ENCODE assay signal across 12 mouse cellular contexts in the genomic region with DNA sequence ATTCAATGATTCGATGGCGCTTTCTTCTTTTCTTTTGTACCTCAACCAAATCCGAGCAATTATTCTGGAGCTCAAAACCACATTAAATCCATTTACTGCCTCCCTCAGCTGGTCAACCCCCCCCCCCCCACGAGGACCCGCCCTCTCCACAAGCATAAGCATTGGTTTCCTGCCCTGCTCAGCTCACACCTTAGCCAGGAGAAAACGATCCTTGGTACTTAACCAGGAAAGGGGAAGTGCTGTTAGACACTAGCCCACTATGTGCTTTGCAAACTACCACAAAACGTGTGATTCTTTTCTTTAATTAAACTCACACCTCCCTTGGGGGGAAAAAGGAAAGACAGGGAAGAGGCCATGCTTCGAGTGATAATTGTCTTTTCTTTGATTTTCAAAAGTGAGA.
DNase-seq lines count a peak whose midpoint lies in the region; ATAC-seq and TF ChIP-seq lines count a peak whose summit lies in the region.
"Had no signal": no experiment of that assay in that cellular context is flagged by ENCODE, and none has a peak within 500 bp of the region (broad histone marks: within the 10 kb centered on the region; RNA-seq: fewer than 3 reads in every experiment).

No protein-coding gene starts in this region.

- TF ChIP-seq CTCF in hindbrain, postnatal 0 days (IDR thresholded peaks at IDR 0.05; ENCODE audit: low read depth), result no peak
- TF ChIP-seq CTCF in stomach, postnatal 0 days (IDR thresholded peaks at IDR 0.05; ENCODE audit: low read depth), result no peak

- 0 out of 2 replicates have a peak, but pooled peaks have one; percentile 40 for ATAC-seq in forebrain, embryonic 16.5 days
- no peak for ATAC-seq in forebrain, embryonic 11.5 days (replicated peaks; ENCODE audit: low FRiP score)
- 0 out of 2 replicates have a peak, but pooled peaks have one; percentile 4 for ATAC-seq in hindbrain, postnatal 0 days
- ATAC-seq in hindbrain, embryonic 12.5 days (ENCODE audit: low FRiP score), result no peak
- no peak for ATAC-seq in stomach, embryonic 16.5 days (ENCODE audit: insufficient read depth, low FRiP score)
- ATAC-seq in stomach, postnatal 0 days (ENCODE audit: low FRiP score, low TSS enrichment), result no peak
- no peak for ATAC-seq in neural tube, embryonic 15.5 days (ENCODE audit: low FRiP score)

- no peak overlapping the region for H3K9ac ChIP-seq in forebrain, embryonic 16.5 days (replicated peaks; ENCODE audit: low read depth, low read length)
- H3K9ac ChIP-seq in forebrain, embryonic 11.5 days (ENCODE audit: low read length), result no peak overlapping the region
- H3K9ac ChIP-seq in hindbrain, postnatal 0 days (replicated peaks; ENCODE audit: low read length), result no peak overlapping the region
- H3K9ac ChIP-seq in hindbrain, embryonic 12.5 days, result no peak overlapping the region
- no peak overlapping the region; the same call in 1 of the 2 replicates for H3K9ac ChIP-seq in stomach, embryonic 16.5 days (ENCODE audit: low read length)
- H3K9ac ChIP-seq in stomach, postnatal 0 days (ENCODE audit: low read length), result no peak overlapping the region
- H3K9ac ChIP-seq in neural tube, embryonic 15.5 days (replicated peaks), result no peak overlapping the region
- H3K9ac ChIP-seq: heart, embryonic 15.5 days; liver, embryonic 14.5 days; neural tube, embryonic 12.5 days had no signal

- 0 out of 2 replicates have a peak, but pooled peaks cover 2% of the 10 kb centered on the region for H3K4me1 ChIP-seq in forebrain, embryonic 16.5 days (replicated peaks; ENCODE audit: control insufficient read depth, insufficient read depth, low read length)
- H3K4me1 ChIP-seq in forebrain, embryonic 11.5 days (replicated peaks; ENCODE audit: control insufficient read depth, insufficient read depth, low read length), result no peaks in the 10 kb centered on the region
- no peaks in the 10 kb centered on the region for H3K4me1 ChIP-seq in hindbrain, postnatal 0 days (ENCODE audit: insufficient read depth, low read length)
- H3K4me1 ChIP-seq in hindbrain, embryonic 12.5 days, result no peaks in the 10 kb centered on the region
- no peaks in the 10 kb centered on the region for H3K4me1 ChIP-seq in stomach, embryonic 16.5 days (ENCODE audit: control insufficient read depth, insufficient read depth, low read length)
- no peaks in the 10 kb centered on the region for H3K4me1 ChIP-seq in stomach, postnatal 0 days (replicated peaks; ENCODE audit: control insufficient read depth, insufficient read depth)
- H3K4me1 ChIP-seq in neural tube, embryonic 15.5 days, result no peaks in the 10 kb centered on the region
- H3K4me1 ChIP-seq: heart, embryonic 15.5 days; lung, embryonic 15.5 days; neural tube, embryonic 12.5 days had no signal

- no peak overlapping the region for H3K27ac ChIP-seq in forebrain, embryonic 16.5 days (ENCODE audit: low read length)
- H3K27ac ChIP-seq in forebrain, embryonic 11.5 days (ENCODE audit: low read depth, low read length), result no peak overlapping the region
- no peak overlapping the region for H3K27ac ChIP-seq in hindbrain, postnatal 0 days
- no peak overlapping the region for H3K27ac ChIP-seq in hindbrain, embryonic 12.5 days
- no peak overlapping the region for H3K27ac ChIP-seq in stomach, embryonic 16.5 days (ENCODE audit: low read length)
- H3K27ac ChIP-seq in stomach, postnatal 0 days (replicated peaks), result no peak overlapping the region
- H3K27ac ChIP-seq in neural tube, embryonic 15.5 days (replicated peaks), result no peak overlapping the region
- H3K27ac ChIP-seq: heart, embryonic 15.5 days; liver, embryonic 14.5 days; lung, embryonic 15.5 days; neural tube, embryonic 12.5 days had no signal

- H3K4me2 ChIP-seq in forebrain, embryonic 16.5 days (ENCODE audit: low read length), result no peak overlapping the region
- no peak overlapping the region for H3K4me2 ChIP-seq in forebrain, embryonic 11.5 days (ENCODE audit: low read depth, low read length, severe bottlenecking)
- peak overlapping the region; percentile 60; the same call in 1 of the 2 replicates for H3K4me2 ChIP-seq in hindbrain, postnatal 0 days (ENCODE audit: low read depth, low read length)
- H3K4me2 ChIP-seq in hindbrain, embryonic 12.5 days (replicated peaks), result no peak overlapping the region
- peak overlapping the region; percentile 67 for H3K4me2 ChIP-seq in stomach, embryonic 16.5 days (ENCODE audit: low read depth, low read length)
- no peak overlapping the region for H3K4me2 ChIP-seq in stomach, postnatal 0 days (replicated peaks; ENCODE audit: low read depth)
- peak overlapping the region; percentile 50; the same call in 1 of the 2 replicates for H3K4me2 ChIP-seq in neural tube, embryonic 15.5 days

- no peaks in the 10 kb centered on the region for H3K36me3 ChIP-seq in forebrain, embryonic 16.5 days (ENCODE audit: control insufficient read depth, insufficient read depth)
- no peaks in the 10 kb centered on the region for H3K36me3 ChIP-seq in forebrain, embryonic 11.5 days (ENCODE audit: control insufficient read depth, insufficient read depth, low read length)
- H3K36me3 ChIP-seq in hindbrain, postnatal 0 days (ENCODE audit: insufficient read depth, low read length), result no peaks in the 10 kb centered on the region
- no peaks in the 10 kb centered on the region for H3K36me3 ChIP-seq in hindbrain, embryonic 12.5 days
- H3K36me3 ChIP-seq in stomach, embryonic 16.5 days (ENCODE audit: control insufficient read depth, insufficient read depth, low read length), result no peaks in the 10 kb centered on the region
- H3K36me3 ChIP-seq in stomach, postnatal 0 days (ENCODE audit: control insufficient read depth, insufficient read depth, low read length), result no peaks in the 10 kb centered on the region
- no peaks in the 10 kb centered on the region for H3K36me3 ChIP-seq in neural tube, embryonic 15.5 days
- H3K36me3 ChIP-seq: heart, embryonic 15.5 days; lung, embryonic 15.5 days; neural tube, embryonic 12.5 days had no signal

- H3K27me3 ChIP-seq in forebrain, embryonic 16.5 days (replicated peaks; ENCODE audit: control insufficient read depth, insufficient read depth, low read length), result peaks cover 10% of the 10 kb centered on the region; the same call in 1 of the 2 replicates
- no peaks in the 10 kb centered on the region for H3K27me3 ChIP-seq in forebrain, embryonic 11.5 days (ENCODE audit: control insufficient read depth, insufficient read depth, low read length)
- H3K27me3 ChIP-seq in hindbrain, postnatal 0 days (ENCODE audit: insufficient read depth, low read length), result peaks cover 5% of the 10 kb centered on the region; the same call in 1 of the 2 replicates
- peaks cover 8% of the 10 kb centered on the region for H3K27me3 ChIP-seq in hindbrain, embryonic 12.5 days
- H3K27me3 ChIP-seq in stomach, embryonic 16.5 days (ENCODE audit: control insufficient read depth, insufficient read depth, low read length), result no peaks in the 10 kb centered on the region
- no peaks in the 10 kb centered on the region for H3K27me3 ChIP-seq in stomach, postnatal 0 days (ENCODE audit: control insufficient read depth, insufficient read depth, low read length)
- H3K27me3 ChIP-seq in neural tube, embryonic 15.5 days (replicated peaks), result peaks cover 19% of the 10 kb centered on the region
- H3K27me3 ChIP-seq: neural tube, embryonic 12.5 days had no signal

- H3K4me3 ChIP-seq in forebrain, embryonic 16.5 days (replicated peaks; ENCODE audit: low read length), result no peak overlapping the region
- no peak overlapping the region for H3K4me3 ChIP-seq in forebrain, embryonic 11.5 days (ENCODE audit: low read depth, low read length)
- no peak overlapping the region for H3K4me3 ChIP-seq in hindbrain, postnatal 0 days (ENCODE audit: low read length)
- no peak overlapping the region for H3K4me3 ChIP-seq in hindbrain, embryonic 12.5 days
- no peak overlapping the region for H3K4me3 ChIP-seq in stomach, embryonic 16.5 days (replicated peaks; ENCODE audit: low read length)
- H3K4me3 ChIP-seq in stomach, postnatal 0 days (ENCODE audit: low read depth, low read length), result no peak overlapping the region
- H3K4me3 ChIP-seq in neural tube, embryonic 15.5 days (replicated peaks), result no peak overlapping the region
- H3K4me3 ChIP-seq: neural tube, embryonic 12.5 days had no signal

- no peak for DNase-seq in forebrain, embryonic 11.5 days (ENCODE audit: low spot score)
- peak; percentile 3 for DNase-seq in hindbrain, postnatal 0 days (ENCODE audit: low spot score)
- no peak for DNase-seq in stomach, postnatal 0 days (ENCODE audit: low spot score)
- DNase-seq in layer of hippocampus, postnatal 10 days (ENCODE audit: low spot score in 2 of 2), result no peak

- no peak for TF ChIP-seq EP300 in stomach, postnatal 0 days (optimal IDR thresholded peaks at IDR 0.05)

- no peaks in the 10 kb centered on the region for H3K9me3 ChIP-seq in forebrain, embryonic 16.5 days (ENCODE audit: control insufficient read depth, low read length)
- no peaks in the 10 kb centered on the region for H3K9me3 ChIP-seq in forebrain, embryonic 11.5 days (ENCODE audit: control insufficient read depth, low read length)
- H3K9me3 ChIP-seq in hindbrain, postnatal 0 days (ENCODE audit: low read length), result no peaks in the 10 kb centered on the region
- H3K9me3 ChIP-seq in hindbrain, embryonic 12.5 days (replicated peaks), result no peaks in the 10 kb centered on the region
- H3K9me3 ChIP-seq in stomach, embryonic 16.5 days (replicated peaks; ENCODE audit: control insufficient read depth, low read length), result no peaks in the 10 kb centered on the region
- no peaks in the 10 kb centered on the region for H3K9me3 ChIP-seq in stomach, postnatal 0 days (ENCODE audit: control insufficient read depth, low read length)
- H3K9me3 ChIP-seq in neural tube, embryonic 15.5 days (replicated peaks), result no peaks in the 10 kb centered on the region
- H3K9me3 ChIP-seq: heart, embryonic 15.5 days; lung, embryonic 15.5 days; neural tube, embryonic 12.5 days had no signal

- WGBS in forebrain, embryonic 16.5 days, result 48% methylated on average over 8 of the region's 8 CpGs
- 52% methylated on average over 8 of the region's 8 CpGs for WGBS in forebrain, embryonic 11.5 days
- WGBS in hindbrain, postnatal 0 days, result 57% methylated on average over 8 of the region's 8 CpGs
- WGBS in hindbrain, embryonic 12.5 days, result 57% methylated on average over 8 of the region's 8 CpGs
- WGBS in stomach, embryonic 16.5 days, result 45% methylated on average over 8 of the region's 8 CpGs
- 45% methylated on average over 8 of the region's 8 CpGs for WGBS in stomach, postnatal 0 days
- 56% methylated on average over 8 of the region's 8 CpGs for WGBS in neural tube, embryonic 15.5 days

Comparison
In these comparisons a context has a peak if more than half of its experiments do, and no peak if none do; other contexts are left out.
1. ATAC-seq: peak in forebrain, embryonic 16.5 days (single experiment) and hindbrain, postnatal 0 days (single experiment); none in forebrain, embryonic 11.5 days (single experiment), hindbrain, embryonic 12.5 days (single experiment), stomach, embryonic 16.5 days (single experiment), stomach, postnatal 0 days (single experiment) and neural tube, embryonic 15.5 days (single experiment).
2. H3K4me2 ChIP-seq: peak in hindbrain, postnatal 0 days (single experiment), stomach, embryonic 16.5 days (single experiment) and neural tube, embryonic 15.5 days (single experiment); none in forebrain, embryonic 16.5 days (single experiment), forebrain, embryonic 11.5 days (single experiment), hindbrain, embryonic 12.5 days (single experiment) and stomach, postnatal 0 days (single experiment).